Mouse (Mus musculus) urinary bladder, adult 2 months (tissue): ENCODE measurements at regions not wholly inside any gene's neighbourhood (a gene's known extent, or its start where the extent isn't known, plus 50 kb on each side); places are given as distances from the start of the nearest gene placed in this dataset.

Experiments used
- DNase-seq: peaks from one replicate; pipeline ENCODE4 v3.0.0; 2022; ENCODE audit warnings: low spot score

GRCm38 (mm10) chr9:66646226-66646625, 53.3 kb upstream of the Usp3 start:
- peak; percentile 77 for DNase-seq

GRCm38 (mm10) chr9:66651306-66651705, 58.4 kb upstream of the Usp3 start:
- no peak for DNase-seq

- DNase-seq = no peak
Observed at GRCm38 (mm10) chr9:66657116-66657758, 56.2 kb upstream of the Car12 start.

- DNase-seq = no peak
Observed at GRCm38 (mm10) chr9:66658707-66659242, 54.7 kb upstream of the Car12 start.

- no peak for DNase-seq
Observed at GRCm38 (mm10) chr9:66659781-66660445, 53.6 kb upstream of the Car12 start.

GRCm38 (mm10) chr9:66661596-66661995, 51.9 kb upstream of the Car12 start:
- no peak for DNase-seq

- DNase-seq = no peak
Observed at GRCm38 (mm10) chr9:66662443-66662842, 51.0 kb upstream of the Car12 start.
